Mouse (Mus musculus): ENCODE data around the gene Cd247. TPM values are rescaled to one million over a fixed set of nuclear protein-coding genes. Genes with fewer than 3 reads are reported as not detected.
A peak's percentile ranks its signal among the peaks of the same experiment; 100 is the strongest.

Cd247 gene
- polyA plus RNA-seq, 1 experiment from 2014 or later = 0.13 TPM

GRCm38 (mm10) chr1:165852131-165852530 lies 63.6 kb downstream of the Cd247 start:
- no peaks in the 10 kb centered on the region for H3K36me3 ChIP-seq (replicated peaks; ENCODE audit: insufficient read depth, low read length)
- DNase-seq (no peak), ATAC-seq (no peak)
- H3K9ac ChIP-seq (replicated peaks) = no peak overlapping the region
- peaks cover 22% of the 10 kb centered on the region for H3K4me1 ChIP-seq (ENCODE audit: insufficient read depth)
- H3K27ac ChIP-seq (ENCODE audit: low read depth) = no peak overlapping the region
- no peaks in the 10 kb centered on the region for H3K9me3 ChIP-seq (ENCODE audit: low read length)
- no peak overlapping the region for H3K4me2 ChIP-seq (ENCODE audit: low read depth, low read length)
- H3K4me3 ChIP-seq (ENCODE audit: low read depth, low read length) = no peak overlapping the region
- H3K27me3 ChIP-seq (ENCODE audit: insufficient read depth, low read length) = no peaks in the 10 kb centered on the region
- 66% methylated on average over 5 of the region's 5 CpGs for WGBS (ENCODE audit: insufficient replicate concordance)
- TF ChIP-seq EP300 (IDR thresholded peaks at IDR 0.05; ENCODE audit: low read depth) (no peak), CTCF (IDR thresholded peaks at IDR 0.05; ENCODE audit: low read depth) (no peak)

DNA sequence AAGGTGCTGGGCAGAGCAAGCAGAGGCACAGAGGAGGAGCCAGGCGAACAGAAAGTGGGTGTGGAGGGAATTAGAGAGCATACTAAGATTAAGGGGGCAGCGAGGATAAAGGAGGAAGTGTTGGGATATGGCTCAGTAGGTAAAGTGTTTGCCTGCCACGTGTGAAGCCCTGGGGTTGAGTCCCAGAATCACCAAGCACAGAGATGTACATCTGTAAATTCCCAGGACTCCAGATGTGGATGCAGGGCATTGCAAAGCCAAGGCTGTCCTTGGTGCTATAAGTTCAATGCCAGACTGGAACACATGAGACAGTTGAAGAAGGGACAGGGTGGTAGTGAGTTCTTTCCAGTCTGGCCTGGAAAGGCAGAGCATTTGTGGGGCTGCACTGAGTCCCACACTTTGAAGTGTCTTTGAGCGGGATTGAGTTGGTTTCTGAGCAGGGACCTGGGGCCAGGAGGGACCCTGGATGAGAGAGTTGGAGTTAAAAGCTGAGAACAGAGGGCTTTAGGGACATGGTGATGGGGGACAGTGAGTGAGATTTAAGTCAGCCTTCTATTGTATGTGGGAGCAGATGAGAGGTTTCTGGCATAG lies 64.7 kb downstream of the Cd247 start:
- ATAC-seq = no peak
- Histone ChIP-seq H3K4me1 (ENCODE audit: insufficient read depth) (peaks cover 22% of the 10 kb centered on the region), H3K4me2 (ENCODE audit: low read depth, low read length) (no peak overlapping the region), H3K4me3 (ENCODE audit: low read depth, low read length) (no peak overlapping the region), H3K9me3 (ENCODE audit: low read length) (no peaks in the 10 kb centered on the region), H3K36me3 (replicated peaks; ENCODE audit: insufficient read depth, low read length) (no peaks in the 10 kb centered on the region), H3K27ac (ENCODE audit: low read depth) (no peak overlapping the region), H3K27me3 (ENCODE audit: insufficient read depth, low read length) (no peaks in the 10 kb centered on the region), H3K9ac (replicated peaks) (no peak overlapping the region)
- no peak for DNase-seq
- WGBS (ENCODE audit: insufficient replicate concordance) = 53% methylated on average over 4 of the region's 4 CpGs
- TF ChIP-seq EP300 (IDR thresholded peaks at IDR 0.05; ENCODE audit: low read depth) = no peak
- TF ChIP-seq CTCF (IDR thresholded peaks at IDR 0.05; ENCODE audit: low read depth) = no peak

GRCm38 (mm10) chr1:165853729-165854420 lies 65.4 kb downstream of the Cd247 start:
- Histone ChIP-seq H3K9me3 (ENCODE audit: low read length) (no peaks in the 10 kb centered on the region), H3K9ac (replicated peaks) (no peak overlapping the region), H3K27me3 (ENCODE audit: insufficient read depth, low read length) (no peaks in the 10 kb centered on the region), H3K4me3 (ENCODE audit: low read depth, low read length) (no peak overlapping the region), H3K27ac (ENCODE audit: low read depth) (no peak overlapping the region), H3K4me1 (ENCODE audit: insufficient read depth) (peaks cover 17% of the 10 kb centered on the region), H3K4me2 (ENCODE audit: low read depth, low read length) (no peak overlapping the region), H3K36me3 (replicated peaks; ENCODE audit: insufficient read depth, low read length) (no peaks in the 10 kb centered on the region)
- ATAC-seq (peak; percentile 53; the same call in 1 of the 2 replicates), DNase-seq (peak; percentile 82)
- 46% methylated on average over 10 of the region's 10 CpGs for WGBS (ENCODE audit: insufficient replicate concordance)
- no peak for TF ChIP-seq EP300 (IDR thresholded peaks at IDR 0.05; ENCODE audit: low read depth)
- TF ChIP-seq CTCF (IDR thresholded peaks at IDR 0.05; ENCODE audit: low read depth) = peak; percentile 95

- WGBS (ENCODE audit: insufficient replicate concordance) = 64% methylated on average over 9 of the region's 9 CpGs
- Histone ChIP-seq H3K9me3 (ENCODE audit: low read length) (no peaks in the 10 kb centered on the region), H3K4me2 (ENCODE audit: low read depth, low read length) (no peak overlapping the region), H3K4me1 (ENCODE audit: insufficient read depth) (no peaks in the 10 kb centered on the region), H3K4me3 (ENCODE audit: low read depth, low read length) (no peak overlapping the region), H3K27me3 (ENCODE audit: insufficient read depth, low read length) (no peaks in the 10 kb centered on the region), H3K36me3 (replicated peaks; ENCODE audit: insufficient read depth, low read length) (no peaks in the 10 kb centered on the region), H3K9ac (replicated peaks) (no peak overlapping the region), H3K27ac (ENCODE audit: low read depth) (no peak overlapping the region)
- ATAC-seq = no peak
- no peak for TF ChIP-seq EP300 (IDR thresholded peaks at IDR 0.05; ENCODE audit: low read depth)
- TF ChIP-seq CTCF (IDR thresholded peaks at IDR 0.05; ENCODE audit: low read depth) = no peak
- no peak for DNase-seq
Observed at GRCm38 (mm10) chr1:165855759-165856545, 67.5 kb downstream of the Cd247 start.

DNA sequence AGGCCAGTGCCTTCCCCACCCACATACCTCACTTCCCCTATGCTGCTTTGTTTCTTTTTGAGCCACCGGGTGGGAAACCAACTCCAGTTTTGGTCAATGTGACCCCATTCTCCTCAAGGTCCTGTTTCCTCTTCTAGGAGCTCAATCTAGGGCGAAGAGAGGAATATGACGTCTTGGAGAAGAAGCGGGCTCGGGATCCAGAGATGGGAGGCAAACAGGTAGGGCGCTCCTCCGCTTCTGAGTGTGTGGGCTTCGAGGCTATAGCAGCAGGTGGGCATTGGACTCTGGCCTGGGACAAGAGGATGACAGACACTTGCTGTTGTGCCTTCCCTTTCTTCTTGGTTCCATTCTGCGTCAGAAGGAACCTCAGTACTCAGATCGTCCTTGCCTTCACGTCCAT lies 68.8 kb downstream of the Cd247 start:
- Histone ChIP-seq H3K36me3 (replicated peaks; ENCODE audit: insufficient read depth, low read length) (no peaks in the 10 kb centered on the region), H3K4me3 (ENCODE audit: low read depth, low read length) (no peak overlapping the region), H3K4me2 (ENCODE audit: low read depth, low read length) (no peak overlapping the region), H3K27ac (ENCODE audit: low read depth) (no peak overlapping the region), H3K9me3 (ENCODE audit: low read length) (no peaks in the 10 kb centered on the region), H3K9ac (replicated peaks) (no peak overlapping the region), H3K27me3 (ENCODE audit: insufficient read depth, low read length) (no peaks in the 10 kb centered on the region), H3K4me1 (ENCODE audit: insufficient read depth) (no peaks in the 10 kb centered on the region)
- no peak for DNase-seq
- ATAC-seq = no peak
- 85% methylated on average over 11 of the region's 11 CpGs for WGBS (ENCODE audit: insufficient replicate concordance)
- no peak for TF ChIP-seq CTCF (IDR thresholded peaks at IDR 0.05; ENCODE audit: low read depth)
- no peak for TF ChIP-seq EP300 (IDR thresholded peaks at IDR 0.05; ENCODE audit: low read depth)

DNA sequence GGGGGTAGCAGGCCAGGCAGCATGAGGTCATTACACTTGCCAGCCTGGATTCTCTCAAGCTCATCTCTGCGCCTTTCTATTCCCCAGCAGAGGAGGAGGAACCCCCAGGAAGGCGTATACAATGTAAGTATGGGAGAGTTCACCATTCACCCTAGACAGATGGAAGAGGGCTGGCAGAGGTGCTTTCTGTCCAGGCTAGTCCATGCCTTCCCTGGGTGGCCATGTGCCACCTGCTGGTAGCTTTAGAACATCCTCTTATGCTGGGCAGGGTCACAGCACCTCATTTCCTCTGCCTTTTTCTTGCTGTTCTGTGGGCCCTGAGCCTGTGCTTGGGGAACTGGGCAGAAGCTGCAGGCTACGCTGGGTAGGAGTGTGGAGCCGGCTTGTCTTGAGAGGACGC lies 69.9 kb downstream of the Cd247 start:
- Histone ChIP-seq H3K9me3 (ENCODE audit: low read length) (no peaks in the 10 kb centered on the region), H3K36me3 (replicated peaks; ENCODE audit: insufficient read depth, low read length) (no peaks in the 10 kb centered on the region), H3K4me1 (ENCODE audit: insufficient read depth) (no peaks in the 10 kb centered on the region), H3K27ac (ENCODE audit: low read depth) (no peak overlapping the region), H3K4me2 (ENCODE audit: low read depth, low read length) (no peak overlapping the region), H3K27me3 (ENCODE audit: insufficient read depth, low read length) (no peaks in the 10 kb centered on the region), H3K9ac (replicated peaks) (no peak overlapping the region), H3K4me3 (ENCODE audit: low read depth, low read length) (no peak overlapping the region)
- no peak for DNase-seq
- 85% methylated on average over 5 of the region's 5 CpGs for WGBS (ENCODE audit: insufficient replicate concordance)
- ATAC-seq = peak; percentile 59
- TF ChIP-seq CTCF (IDR thresholded peaks at IDR 0.05; ENCODE audit: low read depth) = peak; percentile 64
- no peak for TF ChIP-seq EP300 (IDR thresholded peaks at IDR 0.05; ENCODE audit: low read depth)

Data from liver, postnatal 0 days (tissue).